Mouse (Mus musculus) inflammation-experienced regulatory T-cells (primary cell): ENCODE data around the gene Tm4sf1. TPM values are rescaled to one million over a fixed set of nuclear protein-coding genes. Genes with fewer than 3 reads are reported as not detected.

ENCODE experiments used
- polyA plus RNA-seq, 2 experiments: library from polyadenylated mRNA; unstranded; fragments of 100-300 nt; shearing (Covaris generic); gene quantifications; one replicate each; pipeline ENCODE4 v1.2.1; 2017

Gene Tm4sf1
- 1 to 10 TPM in 1 of 2 experiments, under 1 TPM in 1; 0.23 to 1.8 TPM for polyA plus RNA-seq

DNA sequence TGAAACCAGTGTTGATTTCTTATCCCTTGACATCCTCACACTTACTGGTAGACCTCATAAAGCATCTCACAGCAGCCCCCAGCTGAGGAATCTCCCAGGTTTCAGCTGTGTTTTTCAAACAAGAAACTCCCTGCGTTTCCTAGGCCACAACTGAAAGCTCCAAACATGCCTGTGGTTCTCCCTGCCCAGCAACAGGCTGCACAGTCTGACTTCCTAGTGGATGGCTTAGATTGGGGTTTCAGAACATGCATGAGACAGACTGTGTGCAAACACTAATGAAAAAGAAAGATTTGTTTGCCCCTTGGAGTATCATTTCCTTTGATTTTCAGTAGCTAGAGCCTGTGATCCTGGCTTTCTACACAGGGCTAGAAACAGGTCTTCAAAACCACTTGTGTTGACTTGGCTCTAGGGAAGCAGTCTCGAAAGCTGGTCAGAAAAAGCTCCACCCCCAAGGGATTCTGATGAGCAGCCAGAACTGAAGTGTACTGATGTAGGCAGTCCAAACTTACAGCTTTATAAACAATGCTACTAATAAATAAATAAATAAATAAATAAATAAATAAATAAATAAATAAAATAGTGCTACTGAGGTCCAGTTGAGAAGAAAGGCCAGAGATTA is at the start of gene Tm4sf1:
Gene Tm4sf1, minus strand, starts transcription at position 68 of the 619 bp plus-strand sequence.

Other genes with a start within 250 kb of the Tm4sf1 start
- gene Tm4sf4, start 123.3 kb upstream of the Tm4sf1 start, polyA plus RNA-seq: under 1 TPM in 1 of 2 experiments, not detected in 1; 0.18 TPM